Mouse (Mus musculus) brain, embryonic 14.5 days (tissue): Measurements from ENCODE around the gene Rgs7.

ENCODE experiments used
- CTCF ChIP-seq: fragments of 200-500 bp; IDR thresholded peaks from 2 replicates; pipeline ENCODE4 v1.5.1; 2012; ENCODE audit warnings: inconsistent platforms, mild to moderate bottlenecking, moderate library complexity, borderline replicate concordance; ENCODE audit not compliant: insufficient read depth, insufficient read length; ENCODE audit errors: extremely low read depth
- POLR2A ChIP-seq: fragments of 200-500 bp; IDR thresholded peaks from 2 replicates; pipeline ENCODE4 v1.6.1; 2012; ENCODE audit warnings: mild to moderate bottlenecking, inconsistent platforms, borderline replicate concordance; ENCODE audit not compliant: poor library complexity, insufficient read depth, insufficient read length, severe bottlenecking; ENCODE audit errors: extremely low read depth

GRCm38 (mm10) chr1:175433622-175434204 lies 58.6 kb downstream of the Rgs7 start:
- no peak for TF ChIP-seq POLR2A
- no peak for TF ChIP-seq CTCF
